Mouse (Mus musculus): ENCODE measurements around the gene Zfp653.

- TF ChIP-seq CTCF (IDR thresholded peaks at IDR 0.05; ENCODE audit: extremely low read depth, insufficient read length, insufficient replicate concordance, low read depth, low read length) (no peak), POLR2A (IDR thresholded peaks at IDR 0.05; ENCODE audit: low read depth, low read length) (no peak)
Measured at GRCm38 (mm10) chr9:22057031-22057517, 14.1 kb downstream of the Zfp653 start.

Data from small intestine, adult 2 months (tissue).